Mouse (Mus musculus): Measurements from ENCODE around the gene Acbd7. TPM values are rescaled to one million over a fixed set of nuclear protein-coding genes. Genes with fewer than 3 reads are reported as not detected.

Gene Acbd7
- total RNA-seq (2022), result 1 to 10 TPM in 3 of 4 experiments, under 1 TPM in 1; 0.68 to 2.0 (median 1.4) TPM

- DNase-seq (ENCODE audit: low spot score in 2 of 2), result peak; percentile 54 to 60
These were observed at the start of gene Acbd7 for GRCm38 (mm10) chr2:3335611-3336301. Gene Acbd7, plus strand, starts transcription at chr2:3336168.

GRCm38 (mm10) chr2:3286243-3286642, 49.7 kb upstream of the Acbd7 start:
- no peak for DNase-seq (ENCODE audit: low spot score in 2 of 2)

- no peak for DNase-seq (ENCODE audit: low spot score in 2 of 2)
These were observed 46.4 kb upstream of the Acbd7 start for GRCm38 (mm10) chr2:3289581-3289980.

GRCm38 (mm10) chr2:3292170-3292569, 43.8 kb upstream of the Acbd7 start:
- DNase-seq (ENCODE audit: low spot score in 2 of 2), result no peak

- no peak for DNase-seq (ENCODE audit: low spot score in 2 of 2)
These were observed 40.1 kb upstream of the Acbd7 start for GRCm38 (mm10) chr2:3295826-3296225.

- DNase-seq (ENCODE audit: low spot score in 2 of 2), result peak; percentile 34 to 45
These were observed 30.4 kb upstream of the Acbd7 start for GRCm38 (mm10) chr2:3305426-3306025.

GRCm38 (mm10) chr2:3323132-3323531, 12.8 kb upstream of the Acbd7 start:
- no peak for DNase-seq (ENCODE audit: low spot score in 2 of 2)

GRCm38 (mm10) chr2:3324381-3325130, 11.4 kb upstream of the Acbd7 start:
- DNase-seq (ENCODE audit: low spot score in 2 of 2), result no peak

GRCm38 (mm10) chr2:3326547-3326946, 9.4 kb upstream of the Acbd7 start:
- no peak for DNase-seq (ENCODE audit: low spot score in 2 of 2)

- peak in 1 of 2 experiments; percentile 26 for DNase-seq (ENCODE audit: low spot score in 2 of 2)
These were observed 8.6 kb upstream of the Acbd7 start for GRCm38 (mm10) chr2:3327351-3327750.

- DNase-seq (ENCODE audit: low spot score in 2 of 2), result peak in 1 of 2 experiments; percentile 21
These were observed 4.8 kb upstream of the Acbd7 start for GRCm38 (mm10) chr2:3331071-3331703.

GRCm38 (mm10) chr2:3332056-3332455, 3.9 kb upstream of the Acbd7 start:
- no peak for DNase-seq (ENCODE audit: low spot score in 2 of 2)

GRCm38 (mm10) chr2:3332484-3333242, 3.3 kb upstream of the Acbd7 start, which contains the start of gene Rpp38:
Gene Rpp38, minus strand, starts transcription at chr2:3332643.
- DNase-seq (ENCODE audit: low spot score in 2 of 2), result peak; percentile 99

- no peak for DNase-seq (ENCODE audit: low spot score in 2 of 2)
These were observed 2.2 kb upstream of the Acbd7 start for GRCm38 (mm10) chr2:3333761-3334160.

- no peak for DNase-seq (ENCODE audit: low spot score in 2 of 2)
These were observed 12.5 kb downstream of the Acbd7 start for GRCm38 (mm10) chr2:3348422-3348821.

GRCm38 (mm10) chr2:3348919-3349318, 13.0 kb downstream of the Acbd7 start:
- no peak for DNase-seq (ENCODE audit: low spot score in 2 of 2)

- no peak for DNase-seq (ENCODE audit: low spot score in 2 of 2)
These were observed 17.2 kb downstream of the Acbd7 start for GRCm38 (mm10) chr2:3353160-3353559.

- no peak for DNase-seq (ENCODE audit: low spot score in 2 of 2)
These were observed 19.8 kb downstream of the Acbd7 start for GRCm38 (mm10) chr2:3355793-3356192.

- DNase-seq (ENCODE audit: low spot score in 2 of 2), result no peak
These were observed 20.3 kb downstream of the Acbd7 start for GRCm38 (mm10) chr2:3356311-3356710.

- no peak for DNase-seq (ENCODE audit: low spot score in 2 of 2)
These were observed 21.9 kb downstream of the Acbd7 start for GRCm38 (mm10) chr2:3357887-3358286.

- DNase-seq (ENCODE audit: low spot score in 2 of 2), result no peak
These were observed 25.1 kb downstream of the Acbd7 start for GRCm38 (mm10) chr2:3361067-3361466.
